Comparison of ENCODE assay signal across 8 mouse cellular contexts in the genomic region with DNA sequence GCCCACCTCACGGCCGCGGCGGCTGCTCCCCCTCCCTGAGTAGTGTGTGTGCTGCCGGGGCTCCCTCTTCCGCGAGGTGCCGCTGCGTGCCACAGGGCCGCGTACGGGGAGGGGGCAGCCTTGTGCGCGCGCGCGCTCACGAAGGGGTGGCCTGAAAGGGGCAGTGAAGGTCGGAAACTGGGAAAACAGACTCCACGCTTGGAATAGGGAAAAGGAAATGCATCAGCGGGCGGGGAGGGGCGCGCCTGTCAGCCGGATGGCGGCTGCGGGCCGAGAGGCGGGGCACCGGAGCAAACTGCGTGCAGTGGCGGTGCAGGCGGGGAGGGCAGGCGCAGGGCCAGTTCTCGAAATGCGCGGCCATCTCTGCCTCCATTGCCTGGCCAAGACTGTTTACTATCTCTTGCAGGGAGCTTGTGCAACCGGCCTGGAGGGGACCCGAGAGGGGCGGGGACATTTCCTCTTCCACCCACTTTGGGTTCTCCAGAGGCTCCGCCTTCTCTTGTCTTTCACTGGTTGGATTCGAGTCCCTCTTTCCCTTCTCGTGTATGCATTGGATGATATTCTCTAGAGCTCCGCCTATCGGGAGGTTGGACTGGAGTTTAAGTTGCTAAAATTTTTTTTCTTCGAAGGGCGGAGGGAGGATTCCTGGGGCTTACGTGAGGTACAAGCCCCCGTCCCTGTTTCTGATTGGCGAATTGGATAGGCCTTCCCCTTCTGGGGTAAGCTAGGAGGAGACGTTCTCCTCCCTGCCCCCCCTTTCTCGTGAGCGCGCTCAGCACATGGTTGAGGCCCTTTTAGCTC. TPM values are rescaled to one million over a fixed set of nuclear protein-coding genes. Genes with fewer than 3 reads are reported as not detected.
DNase-seq lines count a peak whose midpoint lies in the region; ATAC-seq lines count a peak whose summit lies in the region.

No protein-coding gene starts in this region.

- peak overlapping the region; percentile 74 for H3K9ac ChIP-seq in hindbrain, embryonic 16.5 days (ENCODE audit: low read depth, low read length)

- peak overlapping the region; percentile 99 for H3K4me3 ChIP-seq in hindbrain, embryonic 16.5 days (ENCODE audit: low read length)
- peak overlapping the region; percentile 73 for H3K4me3 ChIP-seq in macrophage (ENCODE audit: inconsistent target)

- peaks cover 31% of the 10 kb centered on the region for H3K4me1 ChIP-seq in hindbrain, embryonic 16.5 days (ENCODE audit: control insufficient read depth, insufficient read depth, low read depth, low read length)

- DNase-seq in WW6 (ENCODE audit: low read depth, low spot score), result peak; percentile 98
- DNase-seq in cerebellum, postnatal 4 days (ENCODE audit: low spot score in 2 of 2), result peak; percentile 87 to 90
- DNase-seq in gastrocnemius, adult 18-20 months (ENCODE audit: low spot score), result peak; percentile 99
- peak; percentile 94 for DNase-seq in left cerebral cortex, adult 18-20 months (ENCODE audit: low spot score in 2 of 2)
- DNase-seq in right cerebral cortex, adult 18-20 months, result peak; percentile 99
- DNase-seq in urinary bladder, postnatal 10 days (ENCODE audit: low spot score), result peak; percentile 81

- peak; percentile 75 for ATAC-seq in hindbrain, embryonic 16.5 days

- H3K79me2 ChIP-seq in macrophage (ENCODE audit: inconsistent target), result peaks cover 17% of the 10 kb centered on the region

- H3K36me3 ChIP-seq in hindbrain, embryonic 16.5 days (ENCODE audit: control insufficient read depth, insufficient read depth, low read length), result no peaks in the 10 kb centered on the region
- H3K36me3 ChIP-seq in macrophage (ENCODE audit: inconsistent target), result no peaks in the 10 kb centered on the region

- WGBS in hindbrain, embryonic 16.5 days, result under 1% methylated on average over 46 of the region's 54 CpGs
- WGBS in macrophage (ENCODE audit: missing documents), result under 1% methylated on average over 52 of the region's 54 CpGs

- H3K9me3 ChIP-seq in hindbrain, embryonic 16.5 days (ENCODE audit: control insufficient read depth, low read length), result no peaks in the 10 kb centered on the region

- peak overlapping the region; percentile 83 for H3K4me2 ChIP-seq in hindbrain, embryonic 16.5 days (ENCODE audit: low read length)

- H3K27ac ChIP-seq in hindbrain, embryonic 16.5 days (ENCODE audit: low read depth, low read length), result peak overlapping the region; percentile 99
- peak overlapping the region; percentile 84 for H3K27ac ChIP-seq in macrophage

- no peaks in the 10 kb centered on the region for H3K27me3 ChIP-seq in hindbrain, embryonic 16.5 days (replicated peaks; ENCODE audit: control insufficient read depth, insufficient read depth, low read length)

RNA-seq across cellular contexts. Expression of a gene that starts 1.3 kb away (rescaled TPM):
- 10 to 100 TPM; 15.3 to 17.3 TPM for total RNA-seq in gastrocnemius, adult 18-20 months (2021)
- 19.6 and 20.7 TPM in 2 replicates for polyA plus RNA-seq in hindbrain, embryonic 16.5 days (2015; fragmentation: Nextera tagmentation; extraction: Ambion mirVana)
- total RNA-seq in left cerebral cortex, adult 18-20 months (2021), result 10 to 100 TPM; 32.3 to 34.7 TPM
- 10 to 100 TPM; 37.6 to 92.8 (median 59.8) TPM for total RNA-seq in macrophage (2018; cell fraction: chromatin; rRNA removed)
- total RNA-seq in macrophage (2018; cell fraction: cytosol; rRNA removed), result 10 to 100 TPM; 19.9 to 30.5 (median 25.7) TPM
- 10 to 100 TPM; 32.2 to 67.7 (median 39.0) TPM for total RNA-seq in macrophage (2018; cell fraction: nucleus; rRNA removed)
- 23.9 to 29.7 TPM (median 29.7 TPM) in 3 replicates for polyA plus RNA-seq in macrophage (2018)

RNA-seq across cellular contexts. Expression of a gene that starts 57.3 kb away (rescaled TPM):
- 10 to 100 TPM; 25.4 to 31.6 TPM for total RNA-seq in gastrocnemius, adult 18-20 months (2021)
- polyA plus RNA-seq in hindbrain, embryonic 16.5 days (2015; fragmentation: Nextera tagmentation; extraction: Ambion mirVana), result 77.2 and 88.7 TPM in 2 replicates
- total RNA-seq in left cerebral cortex, adult 18-20 months (2021), result 100 to 1,000 TPM; 127 to 138 TPM
- total RNA-seq in macrophage (2018; cell fraction: chromatin; rRNA removed), result 100 to 1,000 TPM; 190 to 547 (median 342) TPM
- total RNA-seq in macrophage (2018; cell fraction: cytosol; rRNA removed), result 10 to 100 TPM; 22.6 to 51.7 (median 29.9) TPM
- 100 to 1,000 TPM in 21 of 26 experiments, 10 to 100 TPM in 5; 56.2 to 292 (median 135) TPM for total RNA-seq in macrophage (2018; cell fraction: nucleus; rRNA removed)
- 26.9 to 46.4 TPM (median 35.9 TPM) in 3 replicates for polyA plus RNA-seq in macrophage (2018)

Comparison
In these comparisons a context has a peak if more than half of its experiments do, and no peak if none do; other contexts are left out.
1. Peak in every context shown above with its lines: DNase-seq, ATAC-seq, H3K4me3 ChIP-seq and H3K27ac ChIP-seq.